Mouse (Mus musculus) heart, embryonic 12.5 days (tissue): Measurements from ENCODE around the gene Mon2. TPM values are rescaled to one million over a fixed set of nuclear protein-coding genes. Genes with fewer than 3 reads are reported as not detected.
"Not testable (repeated sequence)": the region's sequence is repeated elsewhere in the genome, so short reads cannot be mapped to it uniquely, and the experiment has no call there.

Experiments
- ATAC-seq: fragments of 200-750 bp; cut with Nextera tagmentation; 2 replicates; pipeline ENCODE4 v1.8.0; 2017; ENCODE audit warnings: moderate TSS enrichment, moderate library complexity; ENCODE audit not compliant: insufficient number of reproducible peaks, low FRiP score
- H3K27ac ChIP-seq: fragments of 300-500 bp; sonication (generic); 2 replicates; pipeline ENCODE4 v1.5.1; 2016; ENCODE audit warnings: mild to moderate bottlenecking, moderate library complexity; ENCODE audit not compliant: poor library complexity, severe bottlenecking
- H3K27me3 ChIP-seq: fragments of 300-500 bp; sonication (generic); replicated peaks from 2 replicates; pipeline ENCODE4 v1.6.1; 2016; ENCODE audit warnings: mild to moderate bottlenecking, moderate library complexity
- H3K36me3 ChIP-seq: fragments of 300-500 bp; sonication (generic); 2 replicates; pipeline ENCODE4 v1.6.1; 2016; ENCODE audit warnings: mild to moderate bottlenecking, moderate library complexity
- H3K4me1 ChIP-seq: fragments of 300-500 bp; sonication (generic); replicated peaks from 2 replicates; pipeline ENCODE4 v1.6.1; 2016; ENCODE audit warnings: mild to moderate bottlenecking
- H3K4me2 ChIP-seq: fragments of 300-500 bp; sonication (generic); 2 replicates; pipeline ENCODE4 v1.6.1; 2016; ENCODE audit warnings: mild to moderate bottlenecking, moderate library complexity
- H3K4me3 ChIP-seq: fragments of 300-500 bp; sonication (generic); 2 replicates; pipeline ENCODE4 v1.5.1; 2016; ENCODE audit warnings: mild to moderate bottlenecking
- H3K9ac ChIP-seq: fragments of 300-500 bp; sonication (generic); 2 replicates; pipeline ENCODE4 v1.6.1; 2016; ENCODE audit warnings: mild to moderate bottlenecking, moderate library complexity
- H3K9me3 ChIP-seq: fragments of 300-500 bp; sonication (generic); replicated peaks from 2 replicates; pipeline ENCODE4 v1.6.1; 2016; ENCODE audit warnings: mild to moderate bottlenecking, moderate library complexity
- WGBS: fragments of 180-500 bp; shearing (Covaris S2); methylation state at CpG from one replicate; pipeline ENCODE4 v1.1.7; 2016; 5-methylcytosine and 5-hydroxymethylcytosine counted together
- polyA plus RNA-seq: library from polyadenylated mRNA; unstranded; fragments of >200 nt; fragmentation: Nextera tagmentation; extraction: Ambion mirVana; gene quantifications from 2 replicates; pipeline ENCODE4 v1.2.1, GENCODE M21; 2016

Gene Mon2
- polyA plus RNA-seq, 1 experiment from 2014 or later: 35.9 TPM

DNA sequence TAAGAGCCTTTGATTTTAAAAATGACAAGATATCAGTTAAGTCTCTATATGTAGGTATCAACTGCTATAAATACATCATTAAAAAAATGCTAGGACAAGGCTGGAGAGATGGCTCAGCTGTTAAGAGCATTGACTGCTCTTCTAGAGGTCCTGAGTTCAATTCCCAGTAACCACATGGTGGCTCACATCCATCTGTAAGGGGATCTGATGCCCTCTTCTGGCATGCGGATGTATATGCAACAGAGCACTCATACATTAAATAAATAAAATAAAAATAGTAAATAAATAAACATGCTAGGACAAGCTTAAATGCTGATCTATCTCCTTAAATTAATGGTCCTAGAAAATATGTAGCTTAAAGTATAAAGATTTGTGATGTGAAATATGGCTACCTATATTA lies 19.2 kb downstream of the Mon2 start:
- H3K27me3 ChIP-seq: no peaks in the 10 kb centered on the region
- peaks cover 41% of the 10 kb centered on the region for H3K4me1 ChIP-seq
- peaks cover 10% of the 10 kb centered on the region; the same call in 1 of the 2 replicates for H3K36me3 ChIP-seq
- no peaks in the 10 kb centered on the region for H3K9me3 ChIP-seq
- H3K9ac ChIP-seq: no peak overlapping the region
- no peak for ATAC-seq
- no peak overlapping the region for H3K4me3 ChIP-seq
- no peak overlapping the region for H3K4me2 ChIP-seq
- H3K27ac ChIP-seq: no peak overlapping the region
- 88% methylated on average over 1 of the region's 1 CpGs for WGBS

DNA sequence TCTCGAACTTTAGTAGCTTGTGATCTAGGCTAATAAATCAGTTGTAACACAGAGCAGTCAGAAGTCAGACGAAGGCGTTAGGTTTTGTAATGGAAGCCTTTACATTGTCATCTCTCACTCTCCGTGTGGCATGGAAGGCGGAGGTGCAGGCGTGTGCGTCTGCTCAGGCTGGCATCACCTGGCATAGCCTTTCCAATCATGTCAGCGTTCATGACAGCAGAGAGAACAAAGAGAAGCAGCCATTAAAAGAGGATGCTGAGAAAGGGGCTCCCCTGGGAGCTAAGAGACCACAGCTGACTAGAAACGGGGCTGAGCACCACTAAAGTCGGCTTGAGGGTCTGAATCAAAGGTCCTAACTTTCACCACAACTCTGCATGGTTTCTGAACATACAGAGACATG lies 19.8 kb downstream of the Mon2 start:
- 82% methylated on average over 10 of the region's 10 CpGs for WGBS
- Histone ChIP-seq H3K9ac (no peak overlapping the region), H3K9me3 (no peaks in the 10 kb centered on the region), H3K4me1 (peaks cover 39% of the 10 kb centered on the region), H3K27ac (no peak overlapping the region), H3K36me3 (peaks cover 10% of the 10 kb centered on the region; the same call in 1 of the 2 replicates), H3K4me2 (no peak overlapping the region), H3K27me3 (no peaks in the 10 kb centered on the region), H3K4me3 (no peak overlapping the region)
- ATAC-seq: no peak

DNA sequence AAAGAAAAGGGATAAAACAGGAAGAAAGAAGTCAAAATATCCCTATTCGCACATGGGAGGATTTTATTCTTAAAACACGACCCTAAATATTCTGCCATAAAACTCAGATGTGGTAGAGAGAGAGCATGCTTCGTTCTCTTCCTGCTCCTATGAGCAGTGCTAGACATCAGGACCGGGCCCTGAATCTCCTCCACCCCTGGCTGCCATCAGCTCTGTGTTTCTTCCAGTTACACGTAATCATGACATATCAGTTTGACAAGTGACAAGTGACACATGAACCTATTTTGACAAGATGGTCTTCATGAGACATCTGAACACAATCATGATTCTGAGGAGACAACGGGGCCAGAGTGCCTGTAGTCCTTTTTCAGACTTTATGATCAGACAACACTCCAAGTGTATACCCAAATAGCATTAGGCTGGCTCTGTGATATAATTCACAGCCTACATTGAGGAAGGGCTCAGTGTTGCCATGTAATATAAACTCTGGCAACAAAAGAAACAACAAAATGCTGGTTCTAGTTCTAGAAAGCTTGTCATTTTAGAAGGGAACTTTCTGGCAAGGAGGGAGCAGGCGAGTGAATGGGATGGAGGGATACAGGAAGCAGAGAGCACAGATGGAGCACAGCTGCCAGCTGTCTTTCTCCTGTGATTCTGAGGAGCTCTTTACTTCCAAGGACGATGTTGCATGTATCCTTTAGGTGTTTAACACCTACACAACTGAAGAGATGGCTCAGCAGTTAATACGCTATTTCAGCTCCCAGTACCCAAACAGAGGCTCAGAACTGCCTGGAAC lies 20.9 kb downstream of the Mon2 start:
- WGBS: 53% methylated on average over 9 of the region's 9 CpGs
- Histone ChIP-seq H3K4me2 (no peak overlapping the region), H3K4me1 (peaks cover 32% of the 10 kb centered on the region), H3K27me3 (no peaks in the 10 kb centered on the region), H3K9ac (no peak overlapping the region), H3K27ac (peak overlapping the region; percentile 51), H3K36me3 (peaks cover 17% of the 10 kb centered on the region), H3K9me3 (no peaks in the 10 kb centered on the region), H3K4me3 (no peak overlapping the region)
- no peak for ATAC-seq

DNA sequence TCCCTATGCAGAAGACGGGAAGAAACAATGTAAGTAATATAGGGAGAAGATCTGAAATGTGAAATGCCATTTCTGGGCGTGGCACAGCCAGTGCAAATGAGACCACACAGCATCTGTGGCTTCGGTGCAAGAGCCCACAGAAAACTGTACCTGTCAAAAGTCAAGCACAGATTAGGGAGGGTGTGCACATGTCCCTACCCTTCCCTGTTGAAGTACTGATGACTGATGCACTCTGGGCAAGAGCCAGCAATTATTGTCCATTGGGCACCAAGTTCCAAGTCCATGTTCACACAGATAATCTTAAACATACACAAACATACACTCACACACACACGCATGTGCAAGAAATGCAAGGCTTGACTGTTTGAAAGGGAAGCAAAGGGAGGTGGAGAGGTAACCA lies 22.7 kb downstream of the Mon2 start:
- WGBS: 76% methylated on average over 4 of the region's 4 CpGs
- no peak overlapping the region for H3K4me3 ChIP-seq
- H3K9ac ChIP-seq: no peak overlapping the region
- H3K27me3 ChIP-seq: no peaks in the 10 kb centered on the region
- no peak overlapping the region for H3K27ac ChIP-seq
- no peaks in the 10 kb centered on the region for H3K9me3 ChIP-seq
- H3K4me2 ChIP-seq: no peak overlapping the region
- ATAC-seq: no peak
- peaks cover 32% of the 10 kb centered on the region for H3K4me1 ChIP-seq
- H3K36me3 ChIP-seq: peaks cover 29% of the 10 kb centered on the region

DNA sequence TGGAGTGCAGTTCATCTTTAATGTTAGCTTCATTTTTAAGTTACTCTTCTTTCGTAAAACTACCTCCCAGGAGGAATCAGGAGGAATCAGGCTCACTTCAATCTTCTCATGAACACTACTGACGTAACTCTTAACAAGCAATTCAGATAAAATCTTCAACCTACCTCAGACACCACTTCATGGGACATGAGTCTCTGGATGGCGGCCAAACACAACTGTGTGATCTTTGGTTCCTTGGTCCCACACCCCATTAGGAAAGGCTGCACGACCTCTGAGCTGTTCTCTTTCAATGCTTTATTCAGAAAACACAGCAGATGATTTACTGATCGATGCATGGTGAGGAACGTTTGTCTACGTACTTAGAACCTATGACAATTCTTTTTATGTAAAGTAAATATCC lies 24.3 kb downstream of the Mon2 start:
- 0 out of 2 replicates have a peak overlapping the region, but pooled peaks have one; percentile 27 for H3K27ac ChIP-seq
- peaks cover 27% of the 10 kb centered on the region for H3K36me3 ChIP-seq
- H3K27me3 ChIP-seq: no peaks in the 10 kb centered on the region
- H3K9ac ChIP-seq: no peak overlapping the region
- no peaks in the 10 kb centered on the region for H3K9me3 ChIP-seq
- H3K4me3 ChIP-seq: no peak overlapping the region
- no peak for ATAC-seq
- H3K4me1 ChIP-seq: peaks cover 32% of the 10 kb centered on the region
- H3K4me2 ChIP-seq: no peak overlapping the region
- 47% methylated on average over 7 of the region's 7 CpGs for WGBS

DNA sequence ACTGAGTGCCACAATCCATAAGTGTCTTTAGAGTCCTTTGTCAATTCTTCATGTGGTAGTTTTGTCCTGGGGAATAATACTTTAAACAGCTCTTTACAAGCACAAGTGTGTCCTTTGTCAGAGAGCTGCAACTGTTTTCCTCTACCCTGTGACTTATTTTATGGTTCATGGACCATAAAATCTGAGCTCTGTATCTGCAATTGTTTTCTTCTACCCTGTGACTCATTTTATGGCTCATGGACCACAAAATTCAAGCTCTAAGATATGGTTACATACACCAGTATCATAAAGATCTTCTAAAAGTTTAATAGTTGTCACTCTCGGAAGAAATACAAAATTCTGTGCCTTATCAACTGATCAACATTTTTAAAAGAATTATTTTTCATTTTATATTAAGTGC lies 27.6 kb downstream of the Mon2 start:
- no peaks in the 10 kb centered on the region for H3K27me3 ChIP-seq
- H3K9me3 ChIP-seq: no peaks in the 10 kb centered on the region
- no peak for ATAC-seq
- peaks cover 45% of the 10 kb centered on the region for H3K36me3 ChIP-seq
- no peak overlapping the region for H3K4me2 ChIP-seq
- no peak overlapping the region for H3K4me3 ChIP-seq
- H3K9ac ChIP-seq: no peak overlapping the region
- peaks cover 15% of the 10 kb centered on the region for H3K4me1 ChIP-seq
- no peak overlapping the region for H3K27ac ChIP-seq
- 89% methylated on average over 1 of the region's 1 CpGs for WGBS

DNA sequence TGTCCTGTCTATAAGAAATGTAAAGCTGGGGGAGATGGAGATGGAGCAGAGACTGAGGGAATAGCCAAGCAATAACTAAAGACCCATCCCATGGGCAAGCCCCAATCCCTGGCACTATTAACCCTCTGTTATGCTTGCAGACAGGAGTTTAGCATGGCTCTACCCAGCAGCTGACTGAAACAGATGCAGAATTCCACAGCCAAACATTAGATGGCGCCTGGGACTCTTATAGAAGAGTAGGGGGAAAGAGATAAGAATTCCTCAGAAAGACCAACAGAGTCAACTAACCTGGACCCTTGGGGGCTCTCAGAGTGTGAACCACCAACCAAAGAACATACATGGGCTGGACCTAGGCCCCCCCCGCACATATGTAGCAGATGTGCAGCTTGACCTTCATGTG lies 36.4 kb downstream of the Mon2 start:
- 58% methylated on average over 2 of the region's 2 CpGs for WGBS
- no peaks in the 10 kb centered on the region for H3K4me1 ChIP-seq
- no peak overlapping the region for H3K9ac ChIP-seq
- H3K27ac ChIP-seq: no peak overlapping the region
- no peak for ATAC-seq
- peaks cover 66% of the 10 kb centered on the region for H3K36me3 ChIP-seq
- H3K27me3 ChIP-seq: no peaks in the 10 kb centered on the region
- no peak overlapping the region for H3K4me3 ChIP-seq
- H3K9me3 ChIP-seq: no peaks in the 10 kb centered on the region
- no peak overlapping the region for H3K4me2 ChIP-seq

DNA sequence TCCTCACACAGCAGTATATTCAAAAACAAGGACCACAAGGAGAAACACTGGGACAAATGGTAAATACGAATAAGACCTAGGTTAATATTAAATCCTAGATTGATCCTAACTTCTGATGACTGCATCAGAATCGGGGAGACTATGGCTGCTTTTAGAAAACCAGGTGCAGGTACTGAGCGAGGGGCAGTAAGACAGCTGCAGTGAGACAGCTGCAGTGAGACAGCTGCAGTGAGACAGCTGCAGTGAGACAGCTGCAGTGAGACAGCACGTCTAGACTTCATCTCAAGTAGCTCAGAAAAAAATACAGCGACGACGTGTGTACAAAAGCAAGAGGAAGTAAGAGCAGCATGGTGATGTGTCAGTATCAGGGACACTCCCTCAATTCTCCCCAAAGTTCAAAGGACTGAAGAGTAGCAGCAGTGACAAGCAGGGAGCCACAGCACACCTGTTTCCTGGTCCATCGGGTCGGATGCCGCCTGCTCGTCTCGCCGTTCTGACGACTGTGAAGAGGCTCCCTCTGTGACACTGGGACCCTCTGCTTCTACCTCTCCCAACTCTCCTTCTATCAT lies 44.1 kb downstream of the Mon2 start:
- H3K9ac ChIP-seq: no peak overlapping the region
- no peak overlapping the region for H3K4me3 ChIP-seq
- no peak overlapping the region for H3K27ac ChIP-seq
- WGBS: 85% methylated on average over 14 of the region's 14 CpGs
- no peak for ATAC-seq
- H3K4me2 ChIP-seq: no peak overlapping the region
- H3K4me1 ChIP-seq: no peaks in the 10 kb centered on the region
- no peaks in the 10 kb centered on the region for H3K9me3 ChIP-seq
- no peaks in the 10 kb centered on the region for H3K27me3 ChIP-seq
- H3K36me3 ChIP-seq: peaks cover 78% of the 10 kb centered on the region

DNA sequence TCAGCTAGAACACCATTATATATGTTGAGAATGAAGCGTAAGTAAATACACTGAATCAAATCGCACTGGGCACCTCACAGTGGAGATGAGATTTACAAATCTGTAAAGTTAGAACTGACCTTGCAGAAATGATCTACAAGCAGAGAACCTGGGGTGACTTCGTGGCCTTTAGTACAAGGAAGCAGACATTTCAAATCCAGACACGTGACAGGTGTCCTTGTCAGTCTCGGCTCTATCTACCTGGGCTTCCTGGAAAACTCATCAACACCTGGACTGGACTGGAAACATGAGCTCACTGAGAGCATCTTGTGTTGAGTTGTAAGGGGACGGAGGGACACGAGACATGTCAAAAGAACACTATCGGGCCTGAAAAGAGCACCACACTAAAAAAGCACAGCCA lies 44.9 kb downstream of the Mon2 start:
- Histone ChIP-seq H3K27me3 (no peaks in the 10 kb centered on the region), H3K36me3 (peaks cover 78% of the 10 kb centered on the region), H3K27ac (no peak overlapping the region), H3K9me3 (no peaks in the 10 kb centered on the region), H3K4me1 (no peaks in the 10 kb centered on the region), H3K9ac (no peak overlapping the region), H3K4me2 (no peak overlapping the region), H3K4me3 (no peak overlapping the region)
- WGBS: 93% methylated on average over 8 of the region's 8 CpGs
- no peak for ATAC-seq

DNA sequence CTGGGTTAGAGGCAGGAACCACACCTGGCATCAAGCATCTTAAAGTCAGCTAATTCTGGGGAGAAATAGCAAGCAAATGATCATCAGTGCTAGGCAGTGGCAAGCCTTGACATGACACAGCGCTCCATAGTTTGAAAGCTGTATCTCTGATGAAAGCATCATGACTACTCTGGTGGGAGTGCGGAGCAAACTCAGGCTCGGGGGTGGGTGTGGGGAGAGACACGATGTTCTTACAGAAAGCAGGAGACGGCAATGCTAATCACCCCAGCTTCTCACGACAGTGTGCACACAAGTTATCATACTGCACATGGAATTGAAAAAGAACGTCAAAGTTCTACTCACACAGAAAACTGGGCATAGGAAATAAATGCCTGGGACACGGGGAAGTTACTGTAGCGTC lies 45.7 kb downstream of the Mon2 start:
- WGBS: 88% methylated on average over 9 of the region's 9 CpGs
- Histone ChIP-seq H3K4me3 (no peak overlapping the region), H3K27ac (no peak overlapping the region), H3K9ac (no peak overlapping the region), H3K4me1 (no peaks in the 10 kb centered on the region), H3K27me3 (no peaks in the 10 kb centered on the region), H3K36me3 (peaks cover 78% of the 10 kb centered on the region), H3K4me2 (no peak overlapping the region), H3K9me3 (no peaks in the 10 kb centered on the region)
- ATAC-seq: no peak

DNA sequence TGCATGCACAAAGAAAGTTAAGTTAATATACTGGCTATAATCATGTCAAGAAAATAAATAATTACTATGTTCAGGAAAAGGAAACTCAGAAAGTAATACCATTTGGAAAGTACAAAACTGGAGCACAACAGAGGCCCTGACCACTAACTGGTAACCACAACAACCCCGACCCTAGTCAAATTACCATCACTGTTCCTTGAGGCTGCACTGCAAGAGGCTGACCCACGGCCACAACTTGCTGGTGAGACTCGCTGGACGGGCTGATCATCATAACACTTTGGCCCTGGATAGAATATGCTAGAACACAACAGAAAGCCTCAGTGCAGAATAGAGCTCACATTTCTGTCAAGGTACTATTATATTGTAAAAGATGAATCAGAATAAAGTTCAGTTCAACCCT lies 47.4 kb downstream of the Mon2 start:
- Histone ChIP-seq H3K27ac (no peak overlapping the region), H3K36me3 (peaks cover 73% of the 10 kb centered on the region), H3K9me3 (no peaks in the 10 kb centered on the region), H3K27me3 (no peaks in the 10 kb centered on the region), H3K4me3 (no peak overlapping the region), H3K4me1 (no peaks in the 10 kb centered on the region), H3K9ac (no peak overlapping the region), H3K4me2 (no peak overlapping the region)
- ATAC-seq: no peak
- WGBS: 95% methylated on average over 4 of the region's 4 CpGs

DNA sequence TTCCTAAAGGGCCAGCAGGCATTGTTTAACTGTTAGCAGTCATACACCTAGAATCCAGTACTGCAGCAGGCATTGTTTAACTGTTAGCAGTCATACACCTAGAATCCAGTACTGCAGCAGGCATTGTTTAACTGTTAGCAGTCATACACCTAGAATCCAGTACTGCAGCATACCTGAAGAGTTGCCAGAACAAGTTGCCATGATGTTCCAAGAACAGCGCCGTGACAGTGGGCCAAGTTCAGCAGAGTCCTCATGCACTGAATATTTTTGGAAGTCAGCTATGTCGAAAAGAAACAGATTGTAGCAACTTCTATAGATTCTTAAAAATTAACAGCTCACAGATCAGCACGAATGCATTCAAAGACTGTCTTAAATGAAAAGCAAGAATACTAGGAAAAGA lies 49.6 kb downstream of the Mon2 start:
- not testable (repeated sequence) for H3K27me3 ChIP-seq, H3K9ac ChIP-seq, H3K4me1 ChIP-seq, H3K4me2 ChIP-seq, H3K4me3 ChIP-seq, H3K27ac ChIP-seq, ATAC-seq, H3K9me3 ChIP-seq
- WGBS: 92% methylated on average over 4 of the region's 4 CpGs
- peaks cover 77% of the 10 kb centered on the region for H3K36me3 ChIP-seq
